Mouse (Mus musculus): Measurements from ENCODE around the gene Rad51b.

- TF ChIP-seq CTCF (conservative IDR thresholded peaks at IDR 0.05; ENCODE audit: low read length) (no peak), POU5F1 (IDR thresholded peaks at IDR 0.05; ENCODE audit: borderline replicate concordance, low read length) (no peak), NANOG (IDR thresholded peaks at IDR 0.05; ENCODE audit: borderline replicate concordance, low read length) (no peak)
Observed at GRCm38 (mm10) chr12:79436035-79436434, 139.0 kb downstream of the Rad51b start.

Data from E14TG2a.4 (cell line).